Mouse (Mus musculus) urinary bladder, postnatal 10 days (tissue): Measurements from ENCODE around the gene Aff1.

ENCODE experiments used
- DNase-seq: peaks from one replicate; pipeline ENCODE4 v3.0.0; 2022; ENCODE audit warnings: low spot score

The Aff1 gene

DNA sequence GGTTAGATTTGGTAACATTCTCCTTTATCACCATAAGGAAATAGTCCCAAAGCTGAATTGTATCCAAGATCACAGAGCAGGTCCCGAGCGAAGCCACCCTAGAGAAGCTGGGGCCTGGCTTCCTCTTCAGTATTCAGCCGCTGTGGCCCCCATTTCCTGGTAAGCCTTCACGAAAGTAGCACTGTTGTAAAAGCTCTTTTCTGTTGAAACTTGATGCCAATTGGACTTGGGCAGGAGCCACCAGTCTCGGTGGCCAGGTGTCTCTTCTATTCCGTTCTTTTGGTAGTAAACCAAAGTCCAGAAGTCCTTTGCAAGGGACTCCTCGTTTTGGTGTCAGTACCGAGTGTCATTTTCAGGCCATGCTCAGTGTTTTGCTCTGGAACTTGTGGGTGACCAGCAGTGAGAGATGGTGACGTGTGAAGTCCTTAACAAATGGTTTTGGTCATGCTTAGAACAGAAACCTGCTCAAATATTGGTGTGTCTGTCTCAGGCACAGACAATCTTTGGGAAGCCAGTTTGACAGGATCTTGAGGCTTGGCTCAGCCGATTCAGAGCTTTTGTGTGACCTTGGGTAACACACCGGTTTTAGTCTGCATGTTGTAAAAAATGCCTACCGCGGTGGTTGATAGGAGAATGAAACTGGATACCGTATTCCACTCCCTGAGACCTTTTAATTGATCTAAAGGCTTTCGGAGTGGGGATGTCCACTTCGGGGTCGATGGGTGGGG is 114.8 kb downstream of the Aff1 start:
- DNase-seq = no peak

DNA sequence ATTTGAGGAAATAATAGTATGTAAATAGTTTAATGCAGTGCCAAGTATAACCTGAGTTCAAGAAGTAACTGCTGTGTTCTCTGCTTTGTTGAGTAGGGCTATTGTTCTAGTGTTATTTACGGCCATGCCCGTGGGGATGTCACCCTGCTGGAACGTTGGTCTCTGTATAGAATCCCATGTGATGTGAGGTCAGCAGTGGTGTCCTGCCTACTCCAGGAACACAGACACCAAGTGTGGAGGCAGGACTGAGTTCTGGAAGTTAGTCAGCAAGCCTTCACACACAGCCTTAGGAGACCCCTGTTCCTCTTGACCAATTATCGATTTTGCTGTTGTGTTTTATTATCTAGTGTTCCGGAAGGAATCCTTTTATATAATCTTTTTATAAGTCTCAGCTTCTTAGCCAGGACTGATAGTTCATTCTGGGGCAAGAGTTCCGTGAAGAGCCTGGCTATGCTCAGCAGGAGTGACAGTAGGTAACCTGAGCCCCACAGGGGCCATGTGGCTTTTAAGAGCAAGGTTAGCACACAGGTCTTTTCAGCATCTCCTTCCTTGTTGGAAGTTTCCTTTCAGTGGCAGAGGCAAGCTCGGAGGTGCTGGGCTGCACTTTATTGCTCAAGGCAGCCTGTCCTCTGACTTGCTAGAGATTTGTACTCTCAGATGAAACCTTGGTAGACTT is 115.6 kb downstream of the Aff1 start:
- DNase-seq = no peak

DNA sequence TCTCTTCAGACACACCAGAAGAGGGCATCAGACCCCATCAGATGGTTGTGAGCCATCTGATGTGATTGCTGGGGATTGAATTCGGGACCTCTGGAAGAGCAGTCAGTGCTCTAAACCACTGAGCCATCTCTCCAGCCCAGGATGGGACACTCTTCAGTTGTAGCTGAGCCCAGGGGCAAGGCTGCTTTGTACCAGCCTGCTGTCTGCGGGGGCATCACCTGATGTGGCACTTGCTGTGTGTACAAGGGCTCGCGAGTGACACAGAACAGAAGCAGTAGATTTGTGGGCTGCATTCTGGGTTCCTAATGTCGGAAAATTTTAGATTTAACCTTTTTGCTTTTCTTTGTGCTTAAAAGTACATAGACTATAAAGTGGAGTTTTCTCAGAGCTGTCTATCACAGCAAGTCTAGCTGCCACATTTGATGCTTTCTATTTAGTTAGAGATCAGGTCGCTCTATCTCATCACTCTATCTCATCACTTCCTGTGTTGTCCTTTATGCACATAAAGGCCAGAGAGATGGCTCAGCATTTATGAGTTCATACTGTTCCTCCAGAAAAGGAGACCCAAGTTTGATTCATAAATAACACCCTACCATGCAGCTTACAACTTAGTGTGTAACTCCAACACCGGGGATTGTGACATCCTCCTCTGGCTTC is 117.6 kb downstream of the Aff1 start:
- no peak for DNase-seq

DNA sequence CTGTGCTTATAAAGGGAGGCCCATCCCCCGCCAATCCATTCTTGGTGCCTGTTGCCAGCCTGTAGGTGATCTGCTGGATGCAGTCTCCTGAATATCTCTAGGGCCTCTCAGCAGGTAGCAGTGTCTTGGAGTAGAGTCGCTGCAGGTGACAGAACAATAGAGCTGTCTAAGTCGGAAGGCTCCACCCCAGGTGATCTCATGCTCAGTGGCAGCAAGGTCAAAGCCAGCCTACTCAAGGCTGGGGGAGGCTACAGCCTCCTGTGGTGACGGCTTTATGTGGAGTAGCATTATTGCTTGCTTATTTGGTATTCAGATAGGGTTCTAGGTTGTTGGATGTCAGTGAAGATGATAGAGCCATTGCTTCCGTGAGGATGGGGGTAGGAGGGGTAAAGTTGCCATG is 121.1 kb downstream of the Aff1 start:
- no peak for DNase-seq

DNA sequence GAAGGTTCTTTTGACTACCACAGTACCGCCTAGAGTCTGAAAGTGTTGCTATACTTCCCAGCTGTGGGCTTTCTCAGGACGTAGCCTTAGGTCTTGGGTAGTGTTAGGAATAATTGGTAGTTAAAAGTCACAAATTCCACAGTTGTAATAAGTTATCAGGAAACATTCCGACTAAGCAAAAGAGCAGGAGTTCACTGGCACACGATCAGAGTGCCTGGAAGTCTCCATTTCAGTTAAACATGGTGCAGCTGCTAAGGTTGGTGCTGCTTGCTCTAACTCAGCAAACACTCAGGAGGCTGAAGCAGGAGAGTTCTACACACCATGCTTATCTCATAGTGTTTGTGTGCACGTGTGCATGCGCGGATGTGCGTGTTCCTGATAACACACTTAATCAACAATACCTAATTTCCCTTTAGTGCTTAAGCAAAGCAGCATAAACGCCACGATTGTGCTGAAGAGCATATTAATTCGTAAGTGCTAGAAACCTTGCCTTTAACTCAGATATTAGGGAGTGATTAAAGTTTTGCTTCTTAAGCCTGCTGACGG is 121.9 kb downstream of the Aff1 start:
- DNase-seq = no peak

DNA sequence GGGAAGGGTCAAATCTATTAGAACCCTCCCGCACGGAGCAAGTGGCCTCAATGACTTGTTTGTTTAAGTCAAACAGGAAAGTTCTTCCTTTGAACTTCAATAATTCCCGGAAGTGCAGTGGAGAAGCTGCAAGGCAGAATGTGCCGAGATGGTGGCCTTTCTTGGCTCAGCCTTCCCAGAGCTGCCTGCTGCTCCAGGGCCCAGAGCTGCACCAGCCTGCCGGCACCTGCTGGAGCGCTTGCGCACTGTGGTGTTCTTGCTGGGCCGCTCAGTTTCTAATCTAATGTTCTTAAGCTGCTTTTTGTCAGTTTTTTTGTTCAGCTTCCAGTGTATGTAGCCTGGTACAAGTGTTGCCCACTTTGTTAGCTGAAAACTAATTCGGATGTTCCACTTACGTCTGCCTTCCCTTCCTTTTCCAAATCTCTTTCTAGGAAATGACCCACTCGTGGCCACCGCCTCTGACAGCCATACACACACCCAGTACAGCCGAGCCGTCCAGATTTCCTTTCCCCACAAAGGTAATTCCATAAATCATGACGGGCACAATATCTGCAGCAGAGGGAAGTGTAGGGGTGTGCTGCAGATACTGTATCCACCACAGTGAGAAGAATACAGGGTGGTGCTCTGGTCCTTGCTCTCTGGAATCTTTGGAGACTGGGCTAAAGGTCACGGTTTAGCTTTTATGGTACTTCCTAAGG is 122.5 kb downstream of the Aff1 start:
- DNase-seq = no peak

DNA sequence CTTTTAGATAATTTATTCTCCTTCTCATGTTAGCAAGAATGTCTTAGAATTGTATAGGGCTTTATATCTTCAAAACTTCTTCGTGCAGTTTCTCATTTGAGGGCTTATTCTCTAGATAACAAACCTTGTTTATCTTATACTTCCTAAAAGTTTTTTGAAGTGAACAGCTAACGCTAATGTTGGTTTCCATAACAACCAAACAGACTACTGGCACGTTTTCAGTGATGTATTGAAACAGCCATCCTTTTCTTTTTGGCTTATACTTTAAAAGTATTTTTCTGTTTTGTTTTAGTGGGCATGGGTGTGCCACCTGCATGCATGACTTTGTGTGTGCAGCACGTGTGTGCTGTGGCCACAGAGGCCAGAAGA is 123.1 kb downstream of the Aff1 start:
- no peak for DNase-seq

DNA sequence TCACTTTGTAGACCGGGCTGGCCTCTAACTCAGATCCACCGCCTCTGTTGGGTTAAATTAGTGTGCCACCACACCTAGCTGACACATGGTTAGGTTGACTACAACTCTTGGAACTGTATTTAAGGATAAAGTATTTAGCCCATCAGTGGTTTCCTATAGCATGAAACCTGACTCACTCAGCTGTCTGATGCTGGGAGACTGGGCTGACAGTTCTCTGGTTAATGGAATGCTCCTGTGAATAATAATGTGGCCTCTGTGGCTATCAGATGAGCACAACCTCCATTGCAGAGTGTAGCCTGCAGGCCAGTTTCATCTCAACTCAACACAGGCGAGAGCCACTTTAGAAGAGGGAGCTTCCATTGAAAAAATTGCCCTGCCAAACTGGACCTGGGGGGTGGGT is 124.5 kb downstream of the Aff1 start:
- no peak for DNase-seq

DNA sequence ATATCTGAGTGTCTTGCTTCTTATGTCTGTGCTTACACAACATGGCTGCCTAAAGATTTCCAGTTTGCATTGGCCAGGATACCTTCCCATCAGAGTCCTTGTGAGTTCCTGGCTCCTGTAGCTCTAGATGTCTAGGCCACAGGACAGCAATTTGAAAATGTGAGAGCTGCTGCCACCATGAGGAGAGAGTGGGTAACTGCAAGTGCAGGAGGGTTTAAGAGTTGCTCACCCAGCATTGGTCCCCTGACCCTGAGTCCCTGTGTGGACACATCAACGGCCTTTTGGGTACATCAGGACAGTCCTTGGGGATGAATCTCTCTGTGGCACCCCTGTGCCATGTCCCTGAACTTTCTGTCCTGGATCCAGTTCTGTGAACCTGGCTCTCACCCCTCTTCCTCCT is 125.6 kb downstream of the Aff1 start:
- no peak for DNase-seq

DNA sequence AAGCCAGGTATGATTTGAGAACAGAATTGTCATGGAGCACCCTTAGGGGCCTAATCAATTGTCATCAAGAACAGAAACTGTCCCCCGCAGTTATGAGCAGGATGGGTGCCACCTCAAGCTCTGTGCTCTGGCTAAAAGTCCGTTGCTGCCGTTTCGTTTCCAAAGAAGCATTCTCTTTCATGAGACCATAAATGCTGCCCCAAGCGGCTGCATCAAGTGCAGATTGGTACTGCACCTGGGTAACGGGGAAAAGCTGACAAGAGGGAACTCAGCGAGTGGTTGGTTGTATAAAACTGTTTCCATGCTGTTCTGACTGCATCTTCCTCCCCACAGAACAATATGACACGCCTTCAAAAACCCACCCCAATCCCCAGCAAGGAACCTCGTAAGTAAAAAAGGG is 126.4 kb downstream of the Aff1 start:
- no peak for DNase-seq

DNA sequence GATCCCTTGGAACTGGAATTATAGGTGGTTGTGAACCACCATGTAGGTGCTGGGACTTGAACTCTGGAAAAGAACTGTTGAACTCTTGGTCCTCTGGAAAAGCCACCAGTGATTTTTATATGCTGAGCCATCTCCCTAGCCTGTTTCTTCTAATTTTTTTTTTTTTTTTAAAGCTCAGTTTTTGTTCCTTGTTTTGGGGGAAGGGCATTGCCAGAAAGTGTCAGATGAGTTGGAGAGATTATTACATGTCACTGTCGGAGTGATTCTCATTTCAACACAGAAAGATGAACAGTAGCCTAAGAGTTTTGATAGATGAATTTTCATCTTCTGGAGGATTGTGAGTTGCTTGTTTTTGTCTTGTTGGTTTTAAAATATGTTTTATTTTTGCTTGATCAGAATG is 127.5 kb downstream of the Aff1 start:
- DNase-seq = no peak

DNA sequence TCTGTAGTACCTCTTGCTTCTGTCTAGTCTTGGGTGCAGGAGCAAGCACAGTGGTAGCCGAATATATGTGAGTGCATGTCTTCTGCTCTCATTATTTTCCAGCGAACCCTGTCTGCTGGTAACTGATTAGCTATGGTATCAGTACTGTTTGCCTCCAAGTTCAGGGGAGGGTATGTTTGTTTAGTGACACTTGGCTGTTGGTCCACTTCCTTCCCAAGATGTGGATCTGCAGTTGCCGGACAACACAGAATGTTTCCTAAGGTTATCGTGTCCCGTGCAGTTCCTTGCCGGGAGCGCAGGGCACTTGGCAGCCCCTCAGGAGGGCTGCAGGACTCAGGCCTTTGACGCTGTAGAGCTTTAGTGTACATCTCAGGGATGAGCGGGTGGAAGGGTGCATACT is 128.9 kb downstream of the Aff1 start:
- DNase-seq = no peak

DNA sequence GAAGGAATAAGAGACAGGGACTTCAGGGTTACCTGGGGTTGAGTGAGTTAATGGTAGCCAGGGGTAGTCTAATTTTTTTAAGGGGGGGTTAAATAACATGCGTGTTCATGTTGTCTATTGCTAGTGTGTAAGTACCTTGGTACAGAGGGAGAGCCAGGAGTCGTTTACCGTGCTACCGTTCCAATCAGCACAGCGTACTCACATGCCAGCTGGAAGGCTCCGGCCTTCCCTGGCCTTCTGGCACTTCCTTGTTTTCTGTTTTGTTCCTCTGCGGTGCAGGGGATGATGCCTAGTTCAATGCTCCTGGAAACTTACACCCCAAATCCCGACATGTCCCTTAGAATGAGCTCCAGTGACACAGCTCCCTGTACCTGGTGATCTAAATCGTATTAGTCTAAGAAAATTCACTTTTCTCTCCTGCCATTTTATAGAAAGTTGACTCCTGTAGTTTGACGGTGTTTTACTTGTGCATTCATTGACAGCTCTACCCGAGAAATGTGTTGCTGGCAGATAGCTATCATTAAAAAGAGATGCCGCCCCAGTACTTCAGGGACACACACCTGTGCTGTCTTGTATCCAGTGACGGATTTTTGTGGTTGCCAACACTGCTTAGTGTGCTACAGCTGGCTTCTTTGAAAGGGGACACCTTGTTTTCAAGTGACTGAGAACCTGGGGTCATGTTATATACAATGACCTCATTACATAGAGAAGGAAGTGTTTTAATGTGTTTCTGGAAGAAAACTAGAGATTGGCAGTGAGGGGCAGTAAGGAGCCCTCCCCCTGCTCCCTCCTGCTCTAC is 129.5 kb downstream of the Aff1 start:
- DNase-seq = no peak

DNA sequence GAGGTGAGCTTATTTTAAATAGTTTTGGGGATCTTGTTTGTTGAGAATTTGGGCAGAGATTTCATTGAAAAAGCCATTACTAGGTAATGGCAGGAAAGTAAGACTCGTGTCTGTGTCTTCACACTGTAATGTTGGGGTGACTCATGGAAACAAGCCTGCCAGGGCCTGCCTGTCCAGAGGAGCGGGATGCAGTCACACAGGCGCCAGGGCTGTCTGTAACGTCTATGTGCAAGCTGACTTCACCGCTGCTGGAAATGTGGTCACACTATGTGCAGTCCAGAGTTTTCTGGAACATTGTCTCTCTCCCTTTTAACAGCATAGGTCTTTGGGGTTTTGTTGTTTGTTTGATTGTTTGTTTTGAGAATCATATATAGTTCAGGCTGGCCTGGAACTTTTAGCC is 130.8 kb downstream of the Aff1 start:
- no peak for DNase-seq

DNA sequence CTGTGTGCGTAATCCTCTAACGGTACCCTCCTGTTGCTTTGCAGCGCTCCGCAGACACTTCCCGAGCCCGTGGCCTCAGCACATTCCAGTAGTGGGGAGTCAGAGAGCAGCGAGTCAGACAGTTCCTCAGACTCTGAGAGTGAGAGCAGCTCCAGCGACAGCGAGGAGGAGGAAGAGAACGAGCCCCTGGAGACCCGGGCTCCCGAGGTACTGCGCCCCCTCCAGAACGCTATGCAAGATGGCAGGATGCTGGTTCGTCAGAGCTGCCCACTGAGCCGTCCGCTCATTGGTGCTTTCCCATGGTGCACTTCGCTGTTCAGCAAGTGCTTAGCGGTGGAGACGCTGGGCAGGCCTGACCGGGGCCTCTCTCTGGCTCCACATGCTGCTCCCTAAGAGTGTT is 136.1 kb downstream of the Aff1 start:
- no peak for DNase-seq

DNA sequence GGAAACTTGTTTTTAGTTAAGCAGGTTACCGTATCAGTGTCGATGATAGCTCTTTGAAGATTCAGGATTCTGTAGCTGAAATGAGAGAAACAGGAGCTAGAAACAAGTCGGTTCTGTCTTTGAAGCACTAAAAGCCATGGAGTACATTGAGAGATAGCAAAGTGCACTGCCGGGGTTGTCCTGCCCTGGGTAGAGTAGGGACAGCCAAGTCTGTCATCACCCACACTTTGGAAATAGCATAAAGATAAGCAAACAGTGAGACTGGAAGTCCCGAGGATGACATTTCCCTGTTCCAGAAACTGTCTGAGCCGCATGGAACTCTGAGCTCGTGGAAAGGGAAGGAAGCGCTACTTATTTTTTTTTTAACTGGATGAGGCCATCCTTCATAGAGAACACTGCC is 136.6 kb downstream of the Aff1 start:
- DNase-seq = no peak

DNA sequence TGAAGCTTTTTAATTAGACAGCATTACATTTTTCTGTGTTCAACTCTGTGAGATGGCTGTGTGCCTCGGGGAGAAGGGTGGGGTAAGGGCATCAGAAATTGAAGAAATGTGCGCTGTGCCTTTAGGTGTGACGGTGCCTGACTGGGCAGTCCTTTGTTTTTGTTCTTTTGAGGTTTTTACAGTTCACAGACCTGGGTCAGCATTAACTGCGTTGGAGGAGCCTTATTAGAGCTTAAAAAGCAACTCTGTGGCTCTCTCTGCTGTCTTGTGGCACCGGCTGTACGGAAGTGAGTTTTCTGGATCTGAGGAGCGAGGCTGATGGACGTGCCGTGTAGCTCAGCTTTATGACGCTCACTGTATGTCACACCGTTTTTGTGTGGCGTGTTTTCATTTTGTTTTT is 137.0 kb downstream of the Aff1 start:
- no peak for DNase-seq

DNA sequence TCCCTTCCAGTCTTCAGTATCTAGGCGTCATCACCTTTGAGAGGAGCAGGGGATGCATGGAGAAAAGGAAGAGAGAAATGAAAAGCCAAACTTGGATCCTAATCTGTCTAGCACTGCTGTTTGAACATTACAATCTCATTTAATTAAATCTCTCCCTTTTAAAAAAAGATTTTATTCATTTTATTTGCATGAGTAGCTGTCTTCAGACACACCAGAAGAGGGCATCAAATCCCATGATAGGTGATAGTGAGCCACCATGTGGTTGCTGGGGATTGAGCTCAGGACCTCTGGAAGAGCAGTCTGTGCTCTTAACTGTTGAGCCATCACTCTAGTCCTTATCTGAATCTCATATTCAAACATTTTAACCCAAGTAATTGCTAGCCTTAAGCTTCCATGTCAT is 138.7 kb downstream of the Aff1 start:
- DNase-seq = no peak

DNA sequence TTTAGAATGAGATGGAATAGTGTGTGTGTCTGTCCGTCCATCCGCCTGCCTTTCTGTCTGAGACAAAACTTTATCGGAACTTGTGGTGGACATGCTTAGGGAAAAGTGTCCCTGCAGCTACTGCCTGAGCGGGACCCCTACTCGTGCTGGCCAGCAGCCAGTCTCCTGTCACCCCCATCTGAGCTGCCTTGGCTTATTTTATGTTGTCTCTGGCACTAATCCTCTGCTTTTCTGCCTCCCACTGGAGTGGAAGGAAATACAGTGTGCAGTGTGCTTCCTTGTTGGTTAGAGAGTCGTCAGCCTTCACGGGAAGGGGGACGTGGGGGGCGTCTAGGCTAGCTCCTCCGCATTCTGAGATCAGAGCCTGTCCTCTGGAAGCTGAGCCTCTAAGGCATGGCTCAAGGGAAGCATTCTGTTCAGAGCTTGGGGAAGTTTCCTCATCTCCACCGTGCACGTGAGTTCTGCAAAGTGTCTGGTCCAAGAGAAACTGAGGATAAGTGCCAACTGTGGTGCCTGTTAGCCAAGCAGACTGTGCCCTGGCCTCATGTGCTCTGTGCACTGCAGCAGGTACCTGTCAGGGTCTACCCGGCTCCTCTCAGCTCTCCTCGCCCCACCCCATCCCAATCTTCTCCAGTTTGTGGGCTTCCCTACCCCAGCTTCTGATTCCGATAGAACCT is 143.4 kb downstream of the Aff1 start:
- DNase-seq = no peak

DNA sequence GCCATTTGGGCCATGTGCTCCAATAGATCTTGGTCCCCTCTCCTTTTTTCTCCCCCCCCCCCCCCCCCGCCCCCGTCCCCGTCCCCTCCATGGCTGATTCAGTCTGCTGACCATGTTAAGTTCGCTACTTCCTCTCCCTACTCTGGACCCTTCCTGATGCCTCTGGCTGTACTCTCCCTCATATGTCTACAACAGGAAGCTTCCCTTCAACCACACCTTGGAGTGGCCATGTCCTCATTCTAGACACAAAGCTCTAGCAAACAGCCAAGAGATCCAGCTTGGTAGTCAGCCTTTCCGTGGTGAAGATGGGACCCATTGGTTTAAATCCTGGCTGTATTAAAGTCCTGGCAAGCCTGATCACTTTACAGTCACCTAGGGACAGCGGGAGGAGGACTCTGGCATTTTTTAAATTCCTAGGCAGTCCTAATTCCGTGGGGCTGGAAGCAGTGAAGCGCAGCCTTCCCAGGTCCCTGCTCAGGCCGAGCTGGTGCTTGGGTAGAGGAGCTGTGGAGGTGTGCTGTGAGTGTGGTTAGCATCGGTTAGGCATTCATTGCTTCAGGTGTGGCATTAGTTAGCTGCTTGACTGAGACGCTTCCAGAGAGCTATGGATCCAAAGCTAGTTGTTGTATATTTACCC is 144.1 kb downstream of the Aff1 start:
- DNase-seq = no peak
